Mouse (Mus musculus) kidney, embryonic 14.5 days (tissue): Measurements from ENCODE around the gene Acot13. TPM values are rescaled to one million over a fixed set of nuclear protein-coding genes. Genes with fewer than 3 reads are reported as not detected.

Source experiments
- ATAC-seq: fragments of 200-750 bp; cut with Nextera tagmentation; 2 replicates; pipeline ENCODE4 v1.8.0; 2017; ENCODE audit warnings: moderate number of reproducible peaks, mild to moderate bottlenecking, moderate TSS enrichment, moderate library complexity; ENCODE audit not compliant: low FRiP score, low TSS enrichment
- H3K27ac ChIP-seq: fragments of 300-500 bp; sonication (generic); 2 replicates; pipeline ENCODE4 v1.5.1; 2014; ENCODE audit warnings: low read depth, mild to moderate bottlenecking, low read length, moderate library complexity, mixed read lengths
- H3K27me3 ChIP-seq: fragments of 300-500 bp; sonication (generic); 2 replicates; pipeline ENCODE4 v1.6.1; 2014; ENCODE audit warnings: mild to moderate bottlenecking, low read length; ENCODE audit not compliant: control insufficient read depth, insufficient read depth
- H3K36me3 ChIP-seq: fragments of 300-500 bp; sonication (generic); 2 replicates; pipeline ENCODE4 v1.6.1; 2014; ENCODE audit warnings: low read length, mixed read lengths; ENCODE audit not compliant: control insufficient read depth, insufficient read depth
- H3K4me1 ChIP-seq: fragments of 300-500 bp; sonication (generic); 2 replicates; pipeline ENCODE4 v1.6.1; 2014; ENCODE audit warnings: low read length, mixed read lengths; ENCODE audit not compliant: control insufficient read depth, insufficient read depth
- H3K4me2 ChIP-seq: fragments of 300-500 bp; sonication (generic); replicated peaks from 2 replicates; pipeline ENCODE4 v1.6.1; 2014; ENCODE audit warnings: low read depth, mild to moderate bottlenecking, low read length
- H3K4me3 ChIP-seq: fragments of 300-500 bp; sonication (generic); 2 replicates; pipeline ENCODE4 v1.5.1; 2014; ENCODE audit warnings: mild to moderate bottlenecking, low read length
- H3K9ac ChIP-seq: fragments of 300-500 bp; sonication (generic); 2 replicates; pipeline ENCODE4 v1.6.1; 2014; ENCODE audit warnings: low read depth, mild to moderate bottlenecking, low read length, moderate library complexity
- H3K9me3 ChIP-seq: fragments of 300-500 bp; sonication (generic); 2 replicates; pipeline ENCODE4 v1.6.1; 2016; ENCODE audit warnings: low read length; ENCODE audit not compliant: control insufficient read depth
- WGBS: fragments of 180-500 bp; shearing (Covaris S2); extraction: QIAGEN DNeasy Blood & Tissue Kit; methylation state at CpG from one replicate; pipeline ENCODE4 v1.1.7; 2014; 5-methylcytosine and 5-hydroxymethylcytosine counted together
- polyA plus RNA-seq: library from polyadenylated mRNA; unstranded; fragments of >200 nt; fragmentation: Nextera tagmentation; extraction: Ambion mirVana; gene quantifications from 2 replicates; pipeline ENCODE4 v1.2.1, GENCODE M21; 2014

Acot13 gene
- polyA plus RNA-seq, 1 experiment from 2014 or later, result 81.8 TPM

DNA sequence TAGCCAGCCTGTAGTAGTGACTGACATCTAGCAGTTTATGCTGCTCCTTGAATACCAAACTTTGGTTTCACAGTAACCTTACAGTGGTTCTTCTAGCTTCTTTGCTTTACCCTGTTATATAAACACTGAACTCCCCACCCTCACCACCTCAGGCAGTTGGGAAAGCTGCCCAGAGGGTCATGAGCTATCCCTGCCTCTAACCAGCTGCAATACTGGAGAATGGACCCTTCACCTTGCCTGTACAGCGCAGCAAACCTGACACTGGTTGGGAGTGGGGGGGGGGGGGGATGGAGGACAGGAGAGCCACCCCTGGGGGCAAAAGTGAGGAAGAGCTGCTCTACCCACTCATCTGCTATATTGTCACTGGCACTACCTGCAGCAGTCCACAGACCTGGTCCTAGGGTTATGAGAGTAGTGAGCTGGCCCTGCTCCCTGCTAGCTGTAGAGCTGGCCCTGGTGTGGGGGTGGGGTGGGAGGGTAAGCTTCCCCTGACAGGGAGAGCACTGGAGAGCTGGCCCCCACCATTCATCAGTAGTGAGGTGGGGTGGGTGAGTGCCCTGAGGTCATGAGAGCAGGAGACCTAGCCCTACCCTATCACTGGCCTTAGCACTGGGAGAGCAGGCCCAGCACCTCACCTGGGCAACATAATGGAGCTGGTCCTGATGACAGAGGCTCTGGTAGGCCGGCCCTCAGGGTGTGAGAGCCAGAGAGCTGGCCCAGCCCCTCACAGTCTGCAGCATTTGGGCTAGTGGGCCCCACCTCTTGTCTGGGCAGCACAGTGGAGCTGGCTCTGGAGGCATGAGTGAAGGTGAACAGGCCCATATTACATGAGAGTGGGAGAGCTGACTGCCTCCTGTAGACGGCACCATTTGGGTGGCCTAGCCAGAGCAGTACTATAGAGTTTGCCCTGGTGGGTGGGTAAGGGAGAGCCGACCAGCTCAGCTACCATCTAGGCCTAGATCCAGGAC is 14.9 kb downstream of the Acot13 start:
- 63% methylated on average over 4 of the region's 4 CpGs for WGBS

GRCm38 (mm10) chr13:24814616-24815015 is 16.7 kb downstream of the Acot13 start:
- no peak overlapping the region for H3K4me3 ChIP-seq
- peaks cover 47% of the 10 kb centered on the region for H3K36me3 ChIP-seq
- no peak overlapping the region for H3K4me2 ChIP-seq
- no peak for ATAC-seq
- no peak overlapping the region for H3K9ac ChIP-seq
- H3K27me3 ChIP-seq, result no peaks in the 10 kb centered on the region
- 90% methylated on average over 1 of the region's 1 CpGs for WGBS
- H3K9me3 ChIP-seq, result no peaks in the 10 kb centered on the region
- H3K4me1 ChIP-seq, result no peaks in the 10 kb centered on the region
- H3K27ac ChIP-seq, result no peak overlapping the region

More for the DNA sequence above, 14.9 kb downstream of the Acot13 start:
- no peaks in the 10 kb centered on the region for H3K9me3 ChIP-seq
- H3K4me3 ChIP-seq, result no peak overlapping the region
- no peak overlapping the region for H3K4me2 ChIP-seq
- H3K27me3 ChIP-seq, result no peaks in the 10 kb centered on the region
- H3K27ac ChIP-seq, result no peak overlapping the region
- peak; percentile 81 for ATAC-seq
- H3K36me3 ChIP-seq, result peaks cover 29% of the 10 kb centered on the region
- no peaks in the 10 kb centered on the region for H3K4me1 ChIP-seq
- H3K9ac ChIP-seq, result no peak overlapping the region

GRCm38 (mm10) chr13:24812521-24812920 is 18.8 kb downstream of the Acot13 start:
- ATAC-seq, result no peak
- Histone ChIP-seq H3K9ac (no peak overlapping the region), H3K36me3 (peaks cover 67% of the 10 kb centered on the region), H3K27me3 (no peaks in the 10 kb centered on the region), H3K4me3 (no peak overlapping the region), H3K27ac (no peak overlapping the region), H3K9me3 (no peaks in the 10 kb centered on the region), H3K4me1 (no peaks in the 10 kb centered on the region), H3K4me2 (no peak overlapping the region)
- 97% methylated on average over 2 of the region's 2 CpGs for WGBS

DNA sequence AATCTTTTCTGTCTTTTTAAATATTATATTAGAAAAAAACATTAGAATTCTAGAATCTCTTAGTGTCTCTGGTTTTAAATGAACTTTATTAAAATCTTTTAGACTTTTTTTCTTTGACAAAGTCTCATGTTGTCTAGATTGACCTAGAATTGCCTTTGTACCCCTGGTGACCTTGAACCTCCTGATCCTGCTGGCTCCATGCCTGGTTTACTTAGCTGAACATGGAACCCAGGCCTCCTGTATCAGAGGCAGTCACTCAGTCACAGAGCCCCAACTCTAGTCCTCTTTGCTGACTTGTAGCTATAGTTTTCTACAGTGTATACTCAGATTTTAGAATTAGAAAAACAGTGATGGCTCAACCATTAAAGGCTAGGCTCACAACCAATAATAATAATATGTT is 25.3 kb downstream of the Acot13 start:
- Histone ChIP-seq H3K36me3 (peaks cover 58% of the 10 kb centered on the region), H3K9me3 (no peaks in the 10 kb centered on the region), H3K9ac (no peak overlapping the region), H3K4me3 (no peak overlapping the region), H3K4me1 (peaks cover 16% of the 10 kb centered on the region), H3K4me2 (no peak overlapping the region), H3K27ac (no peak overlapping the region), H3K27me3 (no peaks in the 10 kb centered on the region)
- ATAC-seq, result no peak

- Histone ChIP-seq H3K4me2 (peak overlapping the region; percentile 86), H3K4me1 (peaks cover 19% of the 10 kb centered on the region), H3K9me3 (no peaks in the 10 kb centered on the region), H3K4me3 (peak overlapping the region; percentile 98), H3K36me3 (peaks cover 30% of the 10 kb centered on the region), H3K27ac (no peak overlapping the region), H3K27me3 (no peaks in the 10 kb centered on the region), H3K9ac (peak overlapping the region; percentile 98)
- 23% methylated on average over 2 of the region's 2 CpGs for WGBS
- no peak for ATAC-seq
These were observed 28.1 kb downstream of the Acot13 start for GRCm38 (mm10) chr13:24803196-24803595.

- no peak for ATAC-seq
- Histone ChIP-seq H3K27me3 (no peaks in the 10 kb centered on the region), H3K4me2 (peak overlapping the region; percentile 86), H3K4me3 (peak overlapping the region; percentile 98), H3K4me1 (peaks cover 19% of the 10 kb centered on the region), H3K9ac (peak overlapping the region; percentile 98), H3K9me3 (no peaks in the 10 kb centered on the region), H3K27ac (peak overlapping the region; percentile 100; the same call in 1 of the 2 replicates), H3K36me3 (peaks cover 20% of the 10 kb centered on the region)
- WGBS, result under 1% methylated on average over 26 of the region's 26 CpGs
These were observed 29.1 kb downstream of the Acot13 start for GRCm38 (mm10) chr13:24802131-24802691.

- peak within 1 kb of the TSS; percentile 98 for H3K9ac ChIP-seq
- WGBS, result under 1% methylated on average over 52 of the region's 74 CpGs
- no peak; the same call in none of the 2 replicates for ATAC-seq
- no peaks in the 10 kb centered on the region for H3K9me3 ChIP-seq
- H3K27me3 ChIP-seq, result no peaks in the 10 kb centered on the region
- peak within 1 kb of the TSS; percentile 98 for H3K4me3 ChIP-seq
- H3K27ac ChIP-seq, result peak within 1 kb of the TSS; percentile 100
- H3K36me3 ChIP-seq, result peaks cover 14% of the 10 kb centered on the region; the same call in 1 of the 2 replicates
- peak within 1 kb of the TSS; percentile 86 for H3K4me2 ChIP-seq
- peaks cover 19% of the 10 kb centered on the region for H3K4me1 ChIP-seq
These were observed 29.9 kb downstream of the Acot13 start, which contains the start of gene BC005537 for GRCm38 (mm10) chr13:24801308-24801921. Gene BC005537 (plus strand): TSS chr13:24801657.

- under 1% methylated on average over 42 of the region's 42 CpGs for WGBS
- no peaks in the 10 kb centered on the region for H3K27me3 ChIP-seq
- peak overlapping the region; percentile 98 for H3K4me3 ChIP-seq
- peak overlapping the region; percentile 86 for H3K4me2 ChIP-seq
- H3K9me3 ChIP-seq, result no peaks in the 10 kb centered on the region
- peaks cover 10% of the 10 kb centered on the region; the same call in 1 of the 2 replicates for H3K36me3 ChIP-seq
- peak; percentile 97 for ATAC-seq
- peaks cover 19% of the 10 kb centered on the region for H3K4me1 ChIP-seq
- H3K9ac ChIP-seq, result peak overlapping the region; percentile 98
- H3K27ac ChIP-seq, result peak overlapping the region; percentile 100
These were observed 30.5 kb downstream of the Acot13 start for GRCm38 (mm10) chr13:24800674-24801307.
